Mouse (Mus musculus): Measurements from ENCODE around the gene Aspdh. TPM values are rescaled to one million over a fixed set of nuclear protein-coding genes. Genes with fewer than 3 reads are reported as not detected.
A peak's percentile ranks its signal among the peaks of the same experiment; 100 is the strongest.

The Aspdh gene
- total RNA-seq, 2 experiments from 2014 or later, result not detected

DNA sequence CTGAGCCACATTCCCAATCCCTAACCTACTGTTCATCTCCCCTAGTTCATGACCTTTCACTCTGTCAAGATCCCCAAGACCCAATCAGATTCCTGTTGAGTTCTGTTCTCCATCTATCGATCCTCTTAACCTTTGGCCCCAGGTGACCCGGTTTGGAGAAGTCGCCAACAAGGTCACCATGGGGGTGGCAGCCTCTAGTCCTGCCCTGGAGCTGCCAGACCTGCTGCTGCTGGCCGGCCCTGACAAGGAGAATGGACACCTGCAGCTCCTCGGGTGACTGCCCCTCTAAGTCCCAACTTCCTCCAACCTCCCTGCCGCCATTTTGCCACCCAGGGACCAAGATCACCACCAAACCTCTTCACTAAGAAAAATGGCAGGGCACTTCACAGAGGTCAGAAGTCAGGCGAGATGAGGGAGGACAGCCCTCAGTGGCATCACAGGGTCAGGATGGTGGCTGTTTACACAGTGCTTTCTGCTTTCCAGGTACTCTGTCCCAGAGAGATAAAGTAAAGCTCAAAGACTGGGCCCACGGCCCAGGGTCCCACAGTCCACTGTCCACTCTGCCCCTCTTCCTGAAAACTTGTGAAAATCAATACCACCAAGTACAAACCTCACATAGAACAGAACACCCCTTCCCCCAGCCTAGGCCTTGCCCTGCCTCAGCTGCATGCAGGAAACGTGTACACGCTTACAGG lies 32.3 kb downstream of the Aspdh start:
- ATAC-seq (replicated peaks; ENCODE audit: poor library complexity), result no peak

GRCm38 (mm10) chr7:44498922-44499321 lies 33.7 kb downstream of the Aspdh start:
- ATAC-seq (replicated peaks; ENCODE audit: poor library complexity), result no peak

GRCm38 (mm10) chr7:44500046-44500445 lies 34.9 kb downstream of the Aspdh start:
- no peak for ATAC-seq (replicated peaks; ENCODE audit: poor library complexity)

DNA sequence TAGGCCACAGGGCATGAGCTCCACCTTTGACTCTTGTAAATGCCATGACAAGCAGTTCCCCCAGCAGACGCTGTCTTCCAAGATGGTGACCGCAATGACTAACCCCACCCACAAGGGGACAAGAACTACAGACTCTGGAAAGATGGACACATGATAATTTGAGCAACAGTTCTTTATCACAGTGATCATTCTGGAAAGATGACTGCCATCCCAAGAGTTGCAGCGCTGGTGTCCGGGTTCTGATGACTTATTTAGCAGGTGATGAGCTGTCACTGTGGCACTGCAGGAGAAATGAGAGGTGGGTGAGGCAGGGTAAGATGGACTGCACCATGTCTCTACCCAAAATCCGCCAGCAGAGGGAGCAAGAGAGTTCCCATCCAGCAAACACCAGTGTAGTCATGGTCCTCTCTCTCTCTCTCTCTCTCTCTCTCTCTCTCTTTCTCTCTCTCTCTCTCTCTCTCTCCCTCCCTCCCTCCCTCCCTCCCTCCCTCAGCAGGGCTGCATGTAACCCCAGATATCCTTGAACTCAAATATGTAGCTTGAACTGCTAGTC lies 36.4 kb downstream of the Aspdh start:
- ATAC-seq (replicated peaks; ENCODE audit: poor library complexity), result peak; percentile 91

DNA sequence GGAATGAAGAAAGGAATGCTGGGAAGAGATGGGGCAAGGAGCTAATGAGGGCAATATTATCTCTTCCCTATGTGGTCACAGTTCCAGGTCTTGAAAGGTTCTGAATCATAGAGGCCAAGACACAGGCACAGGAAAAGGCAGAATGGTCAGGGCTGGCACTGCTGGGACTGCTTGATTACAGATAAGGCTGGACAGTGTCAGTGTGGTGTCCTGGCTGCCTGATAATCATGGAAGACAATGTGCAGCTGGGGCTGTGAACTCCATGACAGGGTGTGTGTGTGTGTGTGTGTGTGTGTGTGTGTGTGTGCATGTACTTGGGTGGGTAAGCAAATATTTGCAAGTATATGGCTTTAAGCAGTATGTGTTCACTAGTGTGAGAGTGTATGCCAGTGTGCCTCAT lies 42.3 kb downstream of the Aspdh start:
- no peak for ATAC-seq (replicated peaks; ENCODE audit: poor library complexity)

Other genes starting within 250 kb of the Aspdh start
- gene Klk1b5, start 249.4 kb upstream of the Aspdh start, total RNA-seq (2015), result not detected in 2 replicates
- not detected in 2 replicates for gene Klk1b5, start 249.4 kb upstream of the Aspdh start, total RNA-seq (2017)
- not detected in 2 replicates for gene Klk1, start 240.0 kb upstream of the Aspdh start, total RNA-seq (2015)
- gene Klk1, start 240.0 kb upstream of the Aspdh start, total RNA-seq (2017), result not detected in 2 replicates
- gene Gm36864, start 229.2 kb upstream of the Aspdh start, total RNA-seq (2015), result not detected in 2 replicates
- gene Gm36864, start 229.2 kb upstream of the Aspdh start, total RNA-seq (2017), result not detected in 2 replicates
- 0.34 and 1.8 TPM in 2 replicates for gene 1700028J19Rik, start 218.7 kb upstream of the Aspdh start, total RNA-seq (2015)
- gene 1700028J19Rik, start 218.7 kb upstream of the Aspdh start, total RNA-seq (2017), result 0.30 and 0.37 TPM in 2 replicates
- gene 2410002F23Rik, start 218.7 kb upstream of the Aspdh start, total RNA-seq (2015), result 54.0 and 60.6 TPM in 2 replicates
- 71.7 and 74.6 TPM in 2 replicates for gene 2410002F23Rik, start 218.7 kb upstream of the Aspdh start, total RNA-seq (2017)
- gene Acp4, start 208.0 kb upstream of the Aspdh start, total RNA-seq (2015), result not detected in 2 replicates
- gene Acp4, start 208.0 kb upstream of the Aspdh start, total RNA-seq (2017), result 0.04 TPM in 1 of 2 replicates, not detected in the other
- not detected in 2 replicates for gene Gm15517, start 203.9 kb upstream of the Aspdh start, total RNA-seq (2015)
- gene Gm15517, start 203.9 kb upstream of the Aspdh start, total RNA-seq (2017), result not detected in 2 replicates
- 4.1 TPM in 2 replicates for gene Clec11a, start 158.5 kb upstream of the Aspdh start, total RNA-seq (2015)
- 4.2 and 4.4 TPM in 2 replicates for gene Clec11a, start 158.5 kb upstream of the Aspdh start, total RNA-seq (2017)
- gene Shank1, start 155.1 kb upstream of the Aspdh start, total RNA-seq (2015), result 0.05 and 0.49 TPM in 2 replicates
- not detected in 2 replicates for gene Shank1, start 155.1 kb upstream of the Aspdh start, total RNA-seq (2017)
- 0.22 and 0.24 TPM in 2 replicates for gene Syt3, start 81.3 kb upstream of the Aspdh start, total RNA-seq (2015)
- 0.12 and 0.14 TPM in 2 replicates for gene Syt3, start 81.3 kb upstream of the Aspdh start, total RNA-seq (2017)
- gene 1700008O03Rik, start 79.6 kb upstream of the Aspdh start, total RNA-seq (2015), result 0.44 and 1.5 TPM in 2 replicates
- 1.8 and 2.2 TPM in 2 replicates for gene 1700008O03Rik, start 79.6 kb upstream of the Aspdh start, total RNA-seq (2017)
- gene Lrrc4b, start 36.4 kb upstream of the Aspdh start, total RNA-seq (2015), result not detected in 2 replicates
- gene Lrrc4b, start 36.4 kb upstream of the Aspdh start, total RNA-seq (2017), result not detected in 2 replicates
- 27.5 and 35.2 TPM in 2 replicates for gene Josd2, start 2.6 kb downstream of the Aspdh start, total RNA-seq (2015)
- 17.4 and 22.6 TPM in 2 replicates for gene Josd2, start 2.6 kb downstream of the Aspdh start, total RNA-seq (2017)
- gene Emc10, start 31.1 kb downstream of the Aspdh start, total RNA-seq (2015), result 60.6 and 62.7 TPM in 2 replicates
- gene Emc10, start 31.1 kb downstream of the Aspdh start, total RNA-seq (2017), result 30.4 and 38.3 TPM in 2 replicates
- gene Fam71e1, start 31.2 kb downstream of the Aspdh start, total RNA-seq (2015), result 1.2 and 2.5 TPM in 2 replicates
- gene Fam71e1, start 31.2 kb downstream of the Aspdh start, total RNA-seq (2017), result 0.30 and 1.7 TPM in 2 replicates
- not detected in 2 replicates for gene Mybpc2, start 59.3 kb downstream of the Aspdh start, total RNA-seq (2015)
- not detected in 2 replicates for gene Mybpc2, start 59.3 kb downstream of the Aspdh start, total RNA-seq (2017)
- gene Spib, start 66.7 kb downstream of the Aspdh start, total RNA-seq (2015), result 0.20 TPM in 1 of 2 replicates, not detected in the other
- gene Spib, start 66.7 kb downstream of the Aspdh start, total RNA-seq (2017), result 0.04 TPM in 1 of 2 replicates, not detected in the other
- 51.4 and 70.3 TPM in 2 replicates for gene Pold1, start 83.5 kb downstream of the Aspdh start, total RNA-seq (2015)
- gene Pold1, start 83.5 kb downstream of the Aspdh start, total RNA-seq (2017), result 64.4 and 77.2 TPM in 2 replicates
- gene Nr1h2, start 88.6 kb downstream of the Aspdh start, total RNA-seq (2015), result 39.4 and 43.7 TPM in 2 replicates
- gene Nr1h2, start 88.6 kb downstream of the Aspdh start, total RNA-seq (2017), result 42.6 and 45.7 TPM in 2 replicates
- gene Napsa, start 107.0 kb downstream of the Aspdh start, total RNA-seq (2015), result 219 and 232 TPM in 2 replicates
- 91.2 and 121 TPM in 2 replicates for gene Napsa, start 107.0 kb downstream of the Aspdh start, total RNA-seq (2017)
- gene Kcnc3, start 125.3 kb downstream of the Aspdh start, total RNA-seq (2015), result 0.25 and 0.66 TPM in 2 replicates
- gene Kcnc3, start 125.3 kb downstream of the Aspdh start, total RNA-seq (2017), result 0.04 TPM in 1 of 2 replicates, not detected in the other
- not detected in 2 replicates for gene Myh14, start 205.5 kb downstream of the Aspdh start, total RNA-seq (2015)
- gene Myh14, start 205.5 kb downstream of the Aspdh start, total RNA-seq (2017), result not detected in 2 replicates
- gene Izumo2, start 243.4 kb downstream of the Aspdh start, total RNA-seq (2015), result not detected in 2 replicates
- gene Izumo2, start 243.4 kb downstream of the Aspdh start, total RNA-seq (2017), result not detected in 2 replicates

Data from megakaryocyte progenitor cell, adult 5-6 weeks (primary cell).